Mouse (Mus musculus) gastrocnemius, postnatal 10 days (tissue): ENCODE results near the gene Ankrd23. TPM values are rescaled to one million over a fixed set of nuclear protein-coding genes. Genes with fewer than 3 reads are reported as not detected.

ENCODE experiments used
- DNase-seq: peaks from one replicate; pipeline ENCODE4 v3.0.0; 2021; ENCODE audit warnings: mixed read lengths
- total RNA-seq, 2 experiments: library from RNA; stranded (reverse); gene quantifications; 2 replicates each; pipeline ENCODE4 v1.2.3; 2021

Ankrd23 gene
- total RNA-seq, 2 experiments from 2014 or later = 419 to 469 TPM

DNA sequence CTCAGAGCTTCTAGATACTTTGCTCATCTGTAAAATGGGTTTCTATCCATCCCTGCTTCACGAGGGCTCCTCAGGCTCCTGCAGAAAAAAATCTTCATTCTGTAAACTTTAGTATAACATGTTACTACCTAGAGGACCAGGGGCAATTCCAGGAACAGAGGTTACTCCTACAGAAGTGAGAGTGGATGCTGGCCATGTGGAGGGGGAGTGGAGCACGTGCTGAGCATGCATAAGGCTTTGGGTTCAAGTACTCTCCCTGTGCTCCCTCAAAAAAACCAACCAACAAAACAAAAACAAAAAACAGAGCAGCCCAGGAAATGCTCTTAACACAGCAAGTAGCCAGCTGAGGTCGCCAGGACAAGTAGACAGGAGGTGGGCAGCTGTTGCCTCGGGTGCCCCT is 26.9 kb upstream of the Ankrd23 start:
- DNase-seq = no peak

DNA sequence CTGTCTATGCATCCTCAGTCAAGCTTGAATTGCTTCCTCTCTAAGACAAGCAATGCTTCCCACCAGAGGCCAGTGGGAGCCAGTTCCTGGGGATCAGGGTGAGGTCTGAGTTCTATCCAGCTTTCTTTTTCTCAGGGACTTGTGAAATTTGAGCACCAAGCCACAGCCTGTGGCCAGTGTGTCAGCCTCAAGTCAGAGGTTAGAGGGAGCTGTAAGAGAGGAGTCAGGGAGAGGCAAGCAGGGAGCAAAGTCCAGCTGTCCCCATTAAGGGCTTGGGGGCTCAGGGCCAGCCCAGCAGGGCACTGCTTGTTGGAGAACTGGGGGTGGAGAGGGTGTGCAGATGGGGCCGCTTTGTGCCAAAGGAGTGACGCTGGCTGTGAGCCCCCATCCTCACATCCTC is 26.5 kb upstream of the Ankrd23 start:
- DNase-seq = peak; percentile 28

DNA sequence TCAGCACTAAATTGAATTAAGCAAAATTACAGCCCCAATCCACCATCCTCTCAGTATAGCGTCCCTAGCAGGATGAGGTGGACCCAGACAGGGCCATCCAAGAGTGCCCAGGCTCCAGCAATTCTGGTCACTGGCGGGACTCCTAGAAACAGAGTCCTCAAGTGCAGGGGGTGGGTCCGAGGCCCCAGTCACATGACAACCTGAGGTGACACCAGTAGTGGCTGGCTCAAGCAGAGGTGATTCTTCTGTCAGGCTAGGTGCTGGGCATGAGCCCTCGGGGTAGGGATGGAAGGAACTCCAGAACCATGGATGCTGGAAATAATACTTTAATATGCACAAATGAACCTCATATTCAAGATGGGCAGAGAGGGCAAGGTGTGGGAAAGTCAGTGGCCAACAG is 25.7 kb upstream of the Ankrd23 start:
- no peak for DNase-seq

- no peak for DNase-seq
Measured at GRCm38 (mm10) chr1:36560903-36561302, 24.2 kb upstream of the Ankrd23 start.

- DNase-seq = no peak
Measured at GRCm38 (mm10) chr1:36559888-36560287, 23.2 kb upstream of the Ankrd23 start.

DNA sequence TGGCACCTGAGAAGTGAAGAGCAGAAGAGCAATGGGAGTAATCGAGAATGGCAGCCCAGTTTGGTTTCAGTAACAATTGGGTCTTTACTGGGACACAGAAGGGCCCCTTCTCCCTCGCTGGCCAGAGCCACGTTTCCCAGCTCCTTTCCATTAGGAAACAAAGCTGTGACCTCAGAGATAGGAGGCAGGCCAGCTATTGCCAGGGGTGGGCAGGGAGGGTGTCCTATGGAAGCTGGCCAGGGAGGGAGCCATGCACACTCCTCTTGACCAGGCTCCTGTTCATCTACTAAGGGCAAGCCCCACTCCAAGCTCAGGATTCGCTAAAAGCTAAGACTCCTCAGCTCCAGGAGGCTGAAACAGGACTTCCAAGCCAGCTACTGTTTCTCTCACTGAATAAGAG is 22.6 kb upstream of the Ankrd23 start:
- no peak for DNase-seq

DNA sequence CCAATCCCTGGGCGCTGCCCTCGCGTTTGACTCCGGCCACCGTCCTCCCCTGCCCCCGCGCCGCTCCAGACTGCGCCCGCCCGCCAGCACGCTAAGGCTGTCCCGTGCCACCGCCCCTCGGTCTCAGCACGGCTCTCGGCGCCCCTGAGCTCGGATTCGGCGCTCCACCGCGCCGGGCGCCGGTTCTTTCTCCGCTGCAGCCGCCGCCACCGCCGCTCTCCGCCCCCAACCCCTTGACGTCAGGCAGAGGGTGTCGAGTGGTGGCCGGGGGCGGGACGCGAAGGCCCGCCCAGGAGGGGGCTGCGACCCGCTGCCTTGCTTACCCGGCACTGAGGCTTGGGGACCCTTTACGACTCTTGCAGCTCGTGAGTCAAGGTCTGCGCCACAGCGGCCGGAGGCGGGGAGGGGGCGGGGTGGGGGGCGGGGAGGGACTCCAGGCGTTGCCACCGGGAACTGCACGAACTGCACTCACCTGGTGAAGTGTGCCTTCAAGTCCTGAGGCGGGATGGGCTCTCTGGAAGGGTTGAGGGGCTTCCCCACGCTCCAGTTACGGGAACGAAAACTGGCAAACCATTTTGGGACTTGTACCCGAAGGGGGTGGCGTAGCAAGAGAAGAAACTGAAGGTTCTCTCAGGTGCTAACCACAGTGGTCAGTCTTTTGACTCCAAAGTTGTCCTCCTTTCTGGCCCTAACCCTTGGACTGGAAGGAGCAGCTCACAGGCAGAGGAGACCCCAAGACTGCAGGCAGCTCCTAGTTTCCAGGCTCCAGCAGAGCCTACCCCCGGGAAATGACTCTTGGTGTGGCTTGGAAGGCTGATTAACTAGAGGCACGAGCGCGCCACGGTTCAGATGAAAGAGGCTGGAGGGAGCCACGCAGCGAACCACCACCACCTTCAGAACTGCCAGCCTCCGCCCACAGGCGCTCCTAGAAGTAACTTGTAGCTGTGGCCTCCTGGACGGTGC is 21.6 kb upstream of the Ankrd23 start, which contains the start of gene Sema4c:
Gene Sema4c, minus strand, starts transcription at position 319 of the 963 bp plus-strand sequence.
- DNase-seq = peak; percentile 75

- DNase-seq = peak; percentile 91
Measured at GRCm38 (mm10) chr1:36557457-36558011, 20.9 kb upstream of the Ankrd23 start.

DNA sequence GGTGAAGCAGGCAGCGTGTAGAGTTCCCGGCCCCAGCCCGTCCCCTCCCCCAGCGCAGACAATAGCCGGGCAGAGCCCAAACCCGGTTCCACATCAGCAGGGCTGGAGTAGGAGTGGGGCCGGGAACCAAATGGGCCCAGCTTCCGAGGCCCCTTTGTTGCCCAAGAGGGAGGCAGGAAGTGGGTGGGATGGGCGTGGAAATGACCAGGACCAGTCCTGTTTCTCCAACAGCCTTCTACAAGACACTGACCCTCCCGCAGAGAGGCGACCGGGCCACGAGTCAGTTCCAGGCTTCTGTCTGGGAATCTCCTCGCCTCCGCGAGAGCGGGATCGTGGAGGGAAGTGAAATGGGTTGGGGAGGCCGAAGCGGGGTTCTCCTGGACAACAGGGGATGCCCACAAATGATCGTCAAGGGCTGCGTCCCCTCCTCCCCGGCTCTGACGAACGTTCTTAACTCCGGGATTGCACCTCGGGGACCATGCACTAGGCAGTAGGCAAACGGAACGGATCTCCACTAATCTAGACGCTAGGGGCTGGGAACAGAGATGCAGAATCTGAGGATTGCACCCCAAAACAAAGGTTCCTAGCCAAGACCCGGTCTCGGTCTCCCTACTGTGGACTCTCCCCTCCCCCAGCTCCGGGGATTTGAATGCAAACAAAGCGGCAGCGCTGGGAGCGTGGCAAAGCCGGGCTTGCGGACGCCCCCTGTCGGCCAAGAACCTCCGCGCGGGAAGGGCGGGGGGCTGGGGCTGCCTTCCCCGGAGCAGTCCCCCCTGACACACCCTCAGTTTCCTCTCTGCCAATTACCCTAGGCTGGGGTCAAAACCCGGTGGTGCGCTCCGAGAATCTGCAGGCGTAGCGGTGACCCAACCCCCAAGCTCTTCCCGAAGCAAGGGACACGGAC is 20.1 kb upstream of the Ankrd23 start:
- peak; percentile 96 for DNase-seq

- DNase-seq = no peak
Measured at GRCm38 (mm10) chr1:36555798-36556395, 19.2 kb upstream of the Ankrd23 start.

DNA sequence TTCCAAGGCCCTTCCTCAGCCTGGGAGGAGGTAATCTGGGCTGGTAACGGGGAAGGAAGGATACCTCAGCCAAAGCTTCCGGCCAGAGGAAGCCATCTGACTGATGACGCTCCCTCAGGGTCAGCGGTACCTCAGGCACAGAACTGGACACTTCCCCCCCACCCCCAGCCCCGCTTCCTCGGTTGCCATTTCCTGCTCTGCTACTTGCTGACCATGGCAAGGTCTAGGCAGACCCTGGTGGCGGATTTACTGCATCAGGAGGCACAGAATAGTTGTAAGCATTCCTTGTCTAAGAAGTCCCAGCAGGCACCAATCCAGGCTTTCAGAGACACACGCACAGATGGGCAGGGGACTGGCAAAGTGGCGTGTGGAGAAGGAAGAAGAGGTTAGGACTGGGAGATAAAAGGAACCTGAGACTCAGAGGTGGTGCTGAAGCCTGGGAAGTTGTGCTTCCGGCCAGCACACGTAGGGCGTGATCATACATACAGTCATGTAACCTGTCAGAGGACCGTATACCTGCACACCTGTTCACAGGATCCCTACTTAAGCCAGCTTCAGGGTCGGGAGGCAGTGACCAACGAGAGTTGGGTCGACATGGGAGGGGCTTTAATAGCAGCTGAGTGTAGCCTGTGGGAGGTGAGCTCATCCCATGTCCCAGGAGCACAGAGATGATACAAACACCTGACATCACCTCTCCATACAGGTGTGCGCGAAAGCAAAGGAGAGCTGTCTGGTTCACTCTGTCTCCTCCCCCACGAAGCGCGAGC is 18.1 kb upstream of the Ankrd23 start:
- no peak for DNase-seq

- no peak for DNase-seq
Measured at GRCm38 (mm10) chr1:36552506-36552905, 15.8 kb upstream of the Ankrd23 start.

GRCm38 (mm10) chr1:36551904-36552303 is 15.2 kb upstream of the Ankrd23 start:
- DNase-seq = no peak

GRCm38 (mm10) chr1:36550075-36550863 is 13.6 kb upstream of the Ankrd23 start:
- DNase-seq = no peak

- no peak for DNase-seq
Measured at GRCm38 (mm10) chr1:36549491-36549890, 12.8 kb upstream of the Ankrd23 start.

GRCm38 (mm10) chr1:36548771-36549170 is 12.1 kb upstream of the Ankrd23 start:
- no peak for DNase-seq

GRCm38 (mm10) chr1:36547981-36548598 is 11.4 kb upstream of the Ankrd23 start:
- peak; percentile 67 for DNase-seq

GRCm38 (mm10) chr1:36546888-36547471 is 10.3 kb upstream of the Ankrd23 start, which contains the start of gene Ankrd39:
TSS of gene Ankrd39 (minus strand) at chr1:36547445.
- peak; percentile 95 for DNase-seq

DNA sequence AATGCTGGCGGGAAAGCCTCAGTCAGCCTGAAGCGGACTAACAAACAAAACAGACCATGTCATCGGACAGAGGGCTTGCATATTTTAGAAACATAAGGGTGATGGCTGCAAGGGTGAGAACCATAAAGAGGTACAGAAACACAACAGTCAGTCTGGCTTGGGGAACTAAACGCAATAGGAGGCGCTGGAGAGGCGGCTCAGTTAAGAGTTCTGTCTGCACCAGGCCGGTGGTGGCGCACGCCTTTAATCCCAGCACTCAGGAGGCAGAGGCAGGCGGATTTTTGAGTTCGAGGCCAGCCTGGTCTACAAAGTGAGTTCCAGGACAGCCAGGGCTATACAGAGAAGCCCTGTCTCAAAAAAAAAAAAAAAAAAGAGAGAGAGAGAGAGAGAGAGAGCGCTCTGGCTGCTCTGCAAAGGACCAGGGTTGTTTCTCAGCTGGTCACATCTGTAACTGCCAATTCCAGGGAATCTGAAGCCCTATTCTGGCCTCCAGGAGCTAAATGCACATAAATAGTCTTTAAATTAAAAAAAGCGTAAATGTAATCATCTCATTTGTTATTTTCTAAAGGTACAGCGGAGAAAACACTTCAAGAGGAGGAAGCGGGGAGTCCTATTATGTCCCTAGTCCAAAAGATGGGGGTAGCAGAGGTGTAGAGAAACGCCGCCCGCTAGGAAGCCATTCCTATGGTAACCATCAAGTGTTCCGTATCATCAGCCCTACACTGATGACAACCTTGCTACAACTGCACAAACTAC is 9.3 kb upstream of the Ankrd23 start:
- DNase-seq = no peak
